Mouse (Mus musculus): Measurements from ENCODE around the gene Crnkl1.

Crnkl1 gene

DNA sequence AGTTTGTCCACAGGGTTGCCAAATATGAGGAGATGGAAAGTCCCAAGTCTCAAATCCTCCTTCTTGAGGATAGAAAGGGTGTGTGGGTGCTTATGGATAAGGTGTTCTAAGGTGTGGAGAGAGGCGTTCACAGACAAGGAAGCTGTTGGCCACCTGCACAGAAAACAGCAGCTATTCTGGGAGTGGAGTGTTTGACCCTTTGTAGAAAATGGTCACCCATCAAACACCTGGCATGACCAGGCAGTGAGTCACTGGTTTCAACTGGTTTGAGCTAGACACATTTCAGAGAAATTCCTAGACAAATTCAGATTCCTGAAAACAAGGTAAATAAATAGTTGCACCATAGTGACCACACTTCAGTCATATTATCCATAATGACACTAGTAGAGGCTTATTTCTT, 62.7 kb downstream of the Crnkl1 start:
- DNase-seq = no peak

DNA sequence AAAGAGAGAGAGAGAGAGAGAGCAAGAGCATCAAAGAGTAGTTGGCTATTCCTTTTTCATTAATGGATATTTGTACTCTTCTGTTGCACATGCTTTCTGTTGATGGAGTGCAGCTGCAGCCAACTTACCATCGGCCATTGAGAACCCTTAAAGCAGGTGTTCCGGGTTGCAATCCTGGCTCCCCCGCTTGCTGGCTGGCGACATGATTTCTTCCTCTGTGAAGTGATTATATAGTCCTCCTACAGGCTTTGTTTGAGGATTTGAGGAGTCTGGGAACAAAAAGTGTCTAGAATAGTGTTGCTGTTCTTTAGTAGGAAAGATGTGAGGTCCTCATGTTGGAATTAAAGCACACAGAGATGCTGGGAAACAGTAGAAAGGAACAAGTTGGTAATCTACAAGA, 63.5 kb downstream of the Crnkl1 start:
- no peak for DNase-seq

Data from cerebellum, postnatal 14 days (tissue).